Mouse (Mus musculus) liver, embryonic 14.5 days (tissue): ENCODE data around the gene Lama5. TPM values are rescaled to one million over a fixed set of nuclear protein-coding genes. Genes with fewer than 3 reads are reported as not detected.
"Not testable (repeated sequence)": the region's sequence is repeated elsewhere in the genome, so short reads cannot be mapped to it uniquely, and the experiment has no call there.

Source experiments
- ATAC-seq: fragments of 200-750 bp; cut with Nextera tagmentation; 2 replicates; pipeline ENCODE4 v1.8.0; 2017; ENCODE audit warnings: moderate number of reproducible peaks, mild to moderate bottlenecking, moderate library complexity; ENCODE audit not compliant: insufficient read depth
- DNase-seq, 3 experiments: peaks; one replicate each; pipeline ENCODE4 v3.0.0-alpha.2; 2012 to 2013; ENCODE audit warnings: low read depth in 3 of 3, low spot score in 3 of 3
- H3K27ac ChIP-seq: fragments of 300-500 bp; sonication (generic); 2 replicates; pipeline ENCODE4 v1.5.1; 2014; ENCODE audit warnings: moderate library complexity, mild to moderate bottlenecking, control low read depth, inconsistent platforms
- H3K27me3 ChIP-seq: fragments of 300-500 bp; sonication (generic); 2 replicates; pipeline ENCODE4 v1.6.1; 2014; ENCODE audit warnings: mild to moderate bottlenecking, low read length, moderate library complexity; ENCODE audit not compliant: control insufficient read depth, insufficient read depth
- H3K36me3 ChIP-seq: fragments of 300-500 bp; sonication (generic); replicated peaks from 2 replicates; pipeline ENCODE4 v1.6.1; 2014; ENCODE audit warnings: low read depth; ENCODE audit not compliant: control insufficient read depth, insufficient read depth
- H3K4me1 ChIP-seq, 2 experiments: fragments of 200-500 bp in 1 of 2; fragments of 300-500 bp in 1 of 2; sonication (generic) in 1 of 2; replicated peaks; 2 replicates each; pipeline ENCODE4 v1.6.1; 2012 to 2014; ENCODE audit warnings: antibody characterized with exemption in 1 of 2, inconsistent platforms in 1 of 2, low read length in 1 of 2; ENCODE audit not compliant: control insufficient read depth in 2 of 2, insufficient read depth in 2 of 2
- H3K4me2 ChIP-seq: fragments of 300-500 bp; sonication (generic); 2 replicates; pipeline ENCODE4 v1.6.1; 2014; ENCODE audit warnings: low read depth, mild to moderate bottlenecking, control low read depth, moderate library complexity
- H3K4me3 ChIP-seq, 2 experiments: fragments of 200-500 bp in 1 of 2; fragments of 300-500 bp in 1 of 2; sonication (generic) in 1 of 2; 2 replicates each; pipeline ENCODE4 v1.5.1; 2012 to 2014; ENCODE audit warnings: low read depth in 2 of 2, low read length in 2 of 2, mild to moderate bottlenecking in 2 of 2, control low read depth in 1 of 2, inconsistent platforms in 1 of 2, moderate library complexity in 1 of 2; ENCODE audit not compliant: insufficient read depth in 1 of 2
- H3K9ac ChIP-seq: fragments of 300-500 bp; sonication (generic); replicated peaks from 2 replicates; pipeline ENCODE4 v1.6.1; 2014; ENCODE audit warnings: mild to moderate bottlenecking, control low read depth, moderate library complexity
- H3K9me3 ChIP-seq: fragments of 300-500 bp; sonication (generic); 2 replicates; pipeline ENCODE4 v1.6.1; 2016; ENCODE audit warnings: low read length, mixed read lengths; ENCODE audit not compliant: control insufficient read depth
- CTCF ChIP-seq: IDR thresholded peaks from 2 replicates; pipeline ENCODE4 v1.5.1; 2016; ENCODE audit warnings: antibody characterized with exemption, low read depth, control low read depth
- EP300 ChIP-seq: IDR thresholded peaks from 2 replicates; pipeline ENCODE4 v1.6.1; 2016; ENCODE audit warnings: antibody characterized with exemption, low read depth
- WGBS: fragments of 180-500 bp; shearing (Covaris S2); extraction: QIAGEN DNeasy Blood & Tissue Kit; methylation state at CpG from one replicate; pipeline ENCODE4 v1.1.7; 2014; ENCODE audit not compliant: insufficient replicate concordance; 5-methylcytosine and 5-hydroxymethylcytosine counted together
- polyA plus RNA-seq, 2 experiments: library from polyadenylated mRNA; depleted of rRNA in 1 of 2; stranded (reverse) in 1 of 2; unstranded in 1 of 2; fragments of >200 nt; fragmentation: Nextera tagmentation in 1 of 2; extraction: Ambion mirVana in 1 of 2; gene quantifications; 2 replicates each; pipeline versions ENCODE4 v1.2.1 to v1.2.3; 2012 to 2014

Lama5 gene
- polyA plus RNA-seq, 2 experiments: 1.9 to 2.7 TPM

- no peak overlapping the region for H3K4me2 ChIP-seq
- no peaks in the 10 kb centered on the region for H3K4me1 ChIP-seq
- H3K4me3 ChIP-seq: no peak overlapping the region
- no peaks in the 10 kb centered on the region for H3K27me3 ChIP-seq
- H3K27ac ChIP-seq: no peak overlapping the region
- WGBS: 76% methylated on average over 9 of the region's 9 CpGs
- TF ChIP-seq CTCF (no peak), EP300 (no peak)
- no peak overlapping the region for H3K9ac ChIP-seq
- H3K9me3 ChIP-seq: no peaks in the 10 kb centered on the region
- DNase-seq: no peak
- peaks cover 8% of the 10 kb centered on the region for H3K36me3 ChIP-seq
- ATAC-seq: no peak
These were observed 44.1 kb downstream of the Lama5 start for GRCm38 (mm10) chr2:180181542-180181941.

- Histone ChIP-seq H3K4me3 (no peak overlapping the region), H3K9ac (no peak overlapping the region), H3K27me3 (no peaks in the 10 kb centered on the region), H3K36me3 (peaks cover 35% of the 10 kb centered on the region), H3K4me1 (peaks cover 10 to 15% of the 10 kb centered on the region in 2 experiments; a peak in 3 of 4 replicates), H3K27ac (no peak overlapping the region), H3K4me2 (no peak overlapping the region), H3K9me3 (no peaks in the 10 kb centered on the region)
- TF ChIP-seq CTCF: no peak
- TF ChIP-seq EP300: no peak
- ATAC-seq: no peak
- no peak for DNase-seq
- WGBS: 84% methylated on average over 7 of the region's 7 CpGs
These were observed 49.9 kb downstream of the Lama5 start for GRCm38 (mm10) chr2:180175725-180176124.

GRCm38 (mm10) chr2:180174121-180174520, 51.5 kb downstream of the Lama5 start:
- Histone ChIP-seq H3K9ac (no peak overlapping the region), H3K4me1 (peaks cover 10 to 18% of the 10 kb centered on the region in 2 experiments; a peak in 3 of 4 replicates)
- WGBS: 91% methylated on average over 5 of the region's 5 CpGs

GRCm38 (mm10) chr2:180173711-180174110, 51.9 kb downstream of the Lama5 start:
- not testable (repeated sequence) for H3K27ac ChIP-seq, H3K4me3 ChIP-seq, H3K27me3 ChIP-seq, DNase-seq, ATAC-seq, H3K9ac ChIP-seq, H3K9me3 ChIP-seq
- 85% methylated on average over 8 of the region's 8 CpGs for WGBS
- peaks cover 35% of the 10 kb centered on the region for H3K36me3 ChIP-seq
- peak overlapping the region; percentile 83 for H3K4me2 ChIP-seq
- peaks cover 10 to 18% of the 10 kb centered on the region in 2 experiments; a peak in 3 of 4 replicates for H3K4me1 ChIP-seq

More at GRCm38 (mm10) chr2:180174121-180174520, 51.5 kb downstream of the Lama5 start:
- Histone ChIP-seq H3K9me3 (no peaks in the 10 kb centered on the region), H3K27ac (no peak overlapping the region), H3K4me2 (no peak overlapping the region), H3K36me3 (peaks cover 35% of the 10 kb centered on the region), H3K4me3 (no peak overlapping the region), H3K27me3 (no peaks in the 10 kb centered on the region)
- no peak for ATAC-seq
- TF ChIP-seq CTCF (no peak), EP300 (no peak)
- no peak for DNase-seq

DNA sequence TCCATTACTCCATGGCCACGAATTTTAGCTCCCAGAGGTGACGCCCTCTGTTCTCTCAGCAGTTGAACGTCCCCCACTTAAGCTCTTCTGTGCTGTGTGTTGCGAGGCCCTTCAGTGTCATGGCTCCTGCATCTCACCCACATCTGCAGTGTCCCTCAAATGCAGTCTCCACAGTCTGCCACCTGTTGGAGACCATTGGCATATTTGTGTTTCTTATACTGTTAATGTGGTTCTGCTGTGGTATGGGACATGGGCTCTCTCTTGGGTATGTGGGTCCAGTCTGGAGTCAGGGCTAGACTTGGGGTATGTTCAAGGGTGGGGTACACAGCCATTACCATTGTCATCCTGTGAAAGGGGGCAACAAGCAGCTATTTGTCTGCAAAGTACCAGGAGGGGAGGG, 52.5 kb downstream of the Lama5 start:
- DNase-seq (peak in 1 of 3 experiments; percentile 28), ATAC-seq (no peak)
- 58% methylated on average over 4 of the region's 4 CpGs for WGBS
- peak overlapping the region; percentile 83 for H3K4me2 ChIP-seq
- H3K36me3 ChIP-seq: peaks cover 35% of the 10 kb centered on the region
- peak; percentile 58 for TF ChIP-seq CTCF
- TF ChIP-seq EP300: no peak
- H3K27me3 ChIP-seq: no peaks in the 10 kb centered on the region
- no peaks in the 10 kb centered on the region for H3K9me3 ChIP-seq
- H3K27ac ChIP-seq: no peak overlapping the region
- peak overlapping the region; percentile 97 for H3K9ac ChIP-seq
- peaks cover 10 to 18% of the 10 kb centered on the region in 2 experiments; a peak in 3 of 4 replicates for H3K4me1 ChIP-seq
- peak overlapping the region; percentile 84 to 99; a peak in 3 of 4 replicates for H3K4me3 ChIP-seq
